Mouse (Mus musculus) frontal cortex, postnatal 25 days (tissue): ENCODE measurements at regions not wholly inside any gene's neighbourhood (a gene's known extent, or its start where the extent isn't known, plus 50 kb on each side); places are given as distances from the start of the nearest gene placed in this dataset.

ENCODE experiments used
- DNase-seq, 2 experiments: peaks; one replicate each; pipeline ENCODE4 v3.0.0; 2022; ENCODE audit warnings: low spot score in 2 of 2

DNA sequence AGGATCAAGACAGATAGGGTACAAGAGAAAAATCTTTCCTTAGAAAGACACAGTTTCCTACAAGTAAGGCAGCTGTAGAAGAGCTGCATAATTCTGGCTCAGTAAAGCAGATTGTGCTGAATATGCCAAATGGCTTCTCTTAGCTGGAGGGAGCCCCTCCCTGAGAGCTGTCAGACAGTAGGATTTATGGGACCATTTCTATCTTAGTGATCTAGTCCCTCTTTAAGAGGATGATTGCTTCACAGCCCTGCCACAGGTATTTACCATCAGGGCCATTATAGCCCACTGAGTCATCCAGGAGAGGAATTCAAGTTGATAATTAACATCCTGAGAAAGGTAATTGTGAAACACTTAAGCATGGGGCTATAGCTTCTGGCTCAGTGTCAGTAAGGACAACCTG, 101.5 kb upstream of the Cypt1 start:
- DNase-seq, result no peak

DNA sequence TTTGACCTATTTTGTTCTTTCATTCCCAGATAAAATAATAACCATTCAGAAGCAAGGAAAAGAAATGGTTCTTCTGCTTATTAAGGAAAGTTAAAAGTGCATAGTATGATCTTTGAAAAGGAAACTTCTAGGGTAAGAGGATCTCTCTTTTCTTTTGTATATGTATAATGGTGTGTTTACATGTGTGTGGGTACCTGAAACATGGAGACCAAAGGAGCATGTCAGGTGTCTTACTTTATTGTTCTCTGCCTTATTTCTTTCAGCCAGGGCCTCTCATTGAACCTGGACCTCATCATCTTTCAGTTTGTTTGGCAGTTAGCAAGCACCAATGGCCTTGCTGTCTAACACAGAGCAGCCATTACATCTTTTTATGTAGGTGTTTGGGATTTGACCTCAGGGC, 101.0 kb upstream of the Cypt1 start:
- no peak for DNase-seq

DNA sequence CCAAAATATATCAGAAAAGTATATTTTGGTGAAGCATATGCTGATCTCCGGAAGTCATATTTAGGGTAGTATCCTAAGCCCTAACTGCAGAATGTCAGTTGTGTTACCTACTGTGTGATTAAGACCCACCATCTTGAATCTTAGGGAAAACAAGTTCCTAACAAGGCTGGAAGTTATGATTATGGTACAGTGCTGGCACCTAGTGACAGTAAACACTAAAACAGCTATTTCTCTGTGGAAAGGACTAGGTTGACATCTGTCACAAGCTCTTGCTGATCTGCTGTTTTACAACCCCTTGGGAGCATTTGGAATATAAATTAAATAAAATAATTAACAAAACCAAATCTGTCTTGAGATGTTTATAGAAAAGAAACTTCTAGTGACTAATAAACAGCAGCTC, 84.6 kb upstream of the Cypt1 start:
- DNase-seq, result no peak

DNA sequence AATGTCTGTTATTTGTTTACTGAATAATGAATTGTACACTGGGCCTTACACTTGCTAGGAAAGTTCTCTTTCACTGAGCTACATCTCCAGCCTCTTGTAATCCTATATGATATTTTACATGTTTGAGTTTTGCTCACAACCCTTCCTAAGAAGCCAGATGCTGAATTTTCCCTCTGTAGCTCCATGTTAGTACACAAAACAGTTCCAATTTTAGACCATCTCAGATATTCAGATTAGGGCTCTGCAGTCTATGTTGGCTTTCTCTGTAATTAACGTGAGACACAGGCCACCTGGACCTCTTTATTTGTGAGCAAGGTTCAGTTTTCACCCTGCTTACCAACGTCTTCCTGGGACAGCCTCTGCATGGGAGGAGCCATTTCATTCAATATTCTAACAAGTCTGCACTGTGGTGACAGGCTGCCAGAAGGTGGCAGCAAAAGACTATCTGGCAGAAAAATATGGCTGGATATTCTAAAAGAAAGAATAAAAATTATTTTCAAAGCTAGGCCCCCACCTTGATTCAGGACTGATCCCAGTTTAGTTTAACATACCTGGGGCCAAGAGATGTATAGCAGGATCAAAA, 72.1 kb upstream of the Cypt1 start:
- DNase-seq, result peak; percentile 12 to 13
